Mouse (Mus musculus): ENCODE data around the gene Olfr49. TPM values are rescaled to one million over a fixed set of nuclear protein-coding genes. Genes with fewer than 3 reads are reported as not detected.

Olfr49 gene
- not detected for total RNA-seq (2021)
- long read RNA-seq: 0 reads

DNA sequence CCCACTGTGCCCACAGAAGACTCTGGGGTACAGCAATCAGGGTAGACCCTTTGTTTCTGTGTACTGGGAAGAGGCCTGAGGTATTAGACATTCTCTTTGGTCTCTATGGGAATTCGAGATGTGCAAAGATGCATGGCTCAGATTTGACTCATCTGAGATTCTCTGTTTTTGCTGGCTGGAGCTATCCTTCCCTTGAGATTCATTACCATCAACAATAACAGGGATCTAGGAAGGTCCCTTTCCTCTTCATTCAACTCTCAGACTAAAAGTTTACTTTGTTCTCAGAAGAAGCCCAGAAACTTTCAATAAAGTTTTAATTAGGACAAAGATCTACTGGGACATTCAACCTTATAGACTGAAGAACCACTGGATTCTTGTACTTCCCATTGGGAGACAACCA, at the start of gene Olfr49:
Olfr49 (minus strand) TSS at position 101 of the 400 bp plus-strand sequence.
- no peak for DNase-seq (ENCODE audit: low spot score in 2 of 2)

DNA sequence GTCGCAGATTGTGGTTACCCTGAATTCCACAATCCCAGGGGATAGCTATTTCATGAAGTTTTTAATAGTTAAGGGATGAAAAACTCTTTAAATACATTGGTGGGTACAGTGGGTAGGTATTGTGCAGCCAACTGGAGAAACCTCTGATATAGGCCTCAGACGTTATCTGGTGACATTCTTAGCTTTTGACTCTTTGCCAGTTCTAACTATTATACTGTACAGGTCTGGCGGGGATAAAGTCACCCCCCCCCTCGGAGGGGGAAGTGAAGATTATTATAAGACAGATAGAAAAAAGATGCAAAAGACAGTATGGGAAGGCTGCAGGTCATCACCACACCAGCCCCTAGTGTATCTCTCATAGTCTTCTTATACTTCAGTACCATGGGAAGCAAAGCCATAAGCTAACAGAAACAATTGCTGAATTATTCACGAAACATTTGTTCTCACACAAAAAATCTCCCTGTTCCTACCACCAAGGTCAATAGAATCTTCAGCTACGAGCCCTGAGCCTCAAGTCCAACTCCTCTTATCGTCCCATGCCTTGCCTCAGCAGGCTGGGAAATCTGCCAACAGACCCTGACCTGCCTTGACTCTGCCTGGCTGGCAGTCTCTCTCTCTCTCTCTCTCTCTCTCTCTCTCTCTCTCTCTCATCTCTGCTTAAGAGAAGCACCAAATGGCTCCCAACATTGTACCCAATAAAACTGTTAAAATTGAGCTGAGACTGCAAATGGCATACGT, 48.9 kb upstream of the Olfr49 start:
- no peak for DNase-seq (ENCODE audit: low spot score in 2 of 2)

DNA sequence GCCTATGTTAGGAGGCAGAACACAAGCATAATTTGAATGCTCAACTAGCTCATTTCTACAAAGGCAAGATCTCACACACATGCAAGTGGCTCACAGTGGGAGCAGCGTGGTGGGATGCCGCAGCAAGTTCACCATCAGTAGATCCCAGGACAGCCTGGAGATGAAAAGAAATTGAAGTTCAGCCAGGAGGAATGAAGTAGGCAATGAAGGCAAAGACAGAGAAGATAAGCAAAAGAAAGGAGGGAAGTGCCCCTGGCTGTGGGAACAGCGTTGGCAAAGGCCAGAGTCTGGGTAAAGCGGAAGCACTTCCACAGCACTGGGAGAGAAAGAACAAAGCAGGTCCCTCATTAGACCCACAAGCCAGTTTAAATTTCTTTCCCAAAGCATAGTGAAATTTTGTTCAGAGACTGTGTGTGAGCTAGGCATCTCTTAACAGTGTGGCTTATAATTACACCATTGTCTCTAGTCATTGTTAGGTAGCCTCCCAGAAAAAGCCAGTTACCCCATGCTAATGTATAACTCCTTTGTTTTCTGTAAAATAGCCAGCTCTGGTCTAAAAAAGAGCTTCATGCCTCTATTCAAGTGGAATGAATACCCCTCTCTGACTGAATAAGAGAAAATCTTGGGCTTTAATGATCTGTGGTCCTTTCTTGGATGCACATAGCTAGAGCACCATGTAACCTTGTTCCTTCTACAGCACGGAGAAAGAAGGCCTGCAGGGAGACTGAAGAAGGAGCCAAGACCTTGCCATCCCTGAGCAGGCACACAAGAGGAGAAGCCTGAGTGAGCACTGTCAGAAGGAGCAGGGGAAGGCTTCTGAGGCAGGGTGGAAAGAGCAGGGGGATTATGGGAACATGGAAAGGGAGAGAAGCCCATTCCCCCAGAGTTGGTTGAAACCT, 47.7 kb upstream of the Olfr49 start:
- no peak for DNase-seq (ENCODE audit: low spot score in 2 of 2)

DNA sequence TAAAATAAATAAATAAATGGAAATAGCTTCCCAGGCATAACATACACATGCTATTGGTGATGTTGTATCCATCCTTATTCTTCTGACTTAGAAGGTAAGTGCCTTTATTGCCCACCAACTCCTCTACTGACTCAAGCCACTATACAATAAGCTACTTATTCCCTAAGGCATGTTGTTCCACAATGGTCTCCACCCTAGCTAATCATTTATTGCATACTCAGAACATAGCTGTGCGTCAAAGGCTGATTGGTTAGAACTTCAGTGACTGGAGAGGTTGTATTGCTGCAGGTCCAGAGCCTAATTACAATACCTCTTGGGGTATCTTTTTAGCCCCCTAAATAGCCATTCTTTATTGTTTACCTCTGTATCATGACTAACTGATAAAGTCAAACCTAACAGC, 46.4 kb upstream of the Olfr49 start:
- no peak for DNase-seq (ENCODE audit: low spot score in 2 of 2)

DNA sequence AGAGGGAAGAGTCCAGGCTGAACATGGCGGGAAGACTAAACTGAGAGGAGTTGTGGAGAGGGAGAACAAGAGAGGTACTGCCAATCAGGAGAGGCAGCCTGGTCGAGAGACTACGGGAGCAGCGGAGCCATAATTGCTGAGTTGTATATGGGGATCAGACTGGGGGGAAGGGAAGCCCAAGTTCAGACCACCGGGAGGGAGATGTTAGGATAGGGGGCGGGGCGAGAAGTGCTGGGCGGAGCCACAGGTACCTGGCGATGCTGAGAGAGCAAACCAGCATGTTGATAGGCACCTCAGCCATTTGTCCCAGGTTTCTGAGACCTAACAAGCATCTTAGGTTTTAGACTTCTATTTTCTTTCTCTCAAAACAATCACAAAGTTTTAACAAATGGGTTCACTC, 44.5 kb upstream of the Olfr49 start:
- no peak for DNase-seq (ENCODE audit: low spot score in 2 of 2)

DNA sequence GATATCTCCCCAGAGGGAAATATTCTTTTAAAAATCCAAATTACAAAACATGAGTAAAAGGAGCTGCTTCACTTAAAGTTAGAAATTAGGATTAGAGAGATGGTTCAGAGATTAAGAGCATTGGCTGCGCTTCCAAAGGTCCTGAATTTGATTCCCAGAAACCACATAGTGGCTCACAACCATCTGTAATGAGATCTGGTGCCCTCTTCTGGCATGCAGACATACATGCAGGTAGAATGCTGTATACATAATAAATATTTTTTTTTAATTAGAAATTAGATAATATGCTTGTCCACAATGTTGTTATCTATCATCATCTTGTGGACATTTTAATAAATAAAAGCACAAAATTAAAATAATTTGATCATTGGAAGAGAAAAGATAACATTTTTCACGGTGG, 43.8 kb upstream of the Olfr49 start:
- DNase-seq (ENCODE audit: low spot score in 2 of 2): no peak

DNA sequence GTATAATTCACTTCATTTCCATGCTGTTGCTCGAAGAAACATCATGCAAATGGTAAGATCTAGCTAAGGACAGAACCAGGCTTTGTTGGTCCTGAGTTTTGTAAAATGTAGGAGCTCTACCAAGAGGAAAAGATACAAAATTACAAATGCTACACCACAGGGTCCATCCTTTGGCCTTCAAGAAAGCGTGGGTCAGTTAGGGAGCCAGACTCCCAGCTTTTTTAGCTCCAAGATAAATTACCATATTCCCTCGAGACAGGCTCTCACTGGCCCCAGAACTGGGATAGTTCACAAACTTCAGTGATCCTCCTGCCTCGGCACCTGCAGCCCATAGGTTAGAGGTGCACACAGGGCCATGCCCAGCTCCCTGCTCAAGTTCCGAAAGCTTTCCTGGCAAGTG, 39.7 kb upstream of the Olfr49 start:
- DNase-seq (ENCODE audit: low spot score in 2 of 2): no peak

DNA sequence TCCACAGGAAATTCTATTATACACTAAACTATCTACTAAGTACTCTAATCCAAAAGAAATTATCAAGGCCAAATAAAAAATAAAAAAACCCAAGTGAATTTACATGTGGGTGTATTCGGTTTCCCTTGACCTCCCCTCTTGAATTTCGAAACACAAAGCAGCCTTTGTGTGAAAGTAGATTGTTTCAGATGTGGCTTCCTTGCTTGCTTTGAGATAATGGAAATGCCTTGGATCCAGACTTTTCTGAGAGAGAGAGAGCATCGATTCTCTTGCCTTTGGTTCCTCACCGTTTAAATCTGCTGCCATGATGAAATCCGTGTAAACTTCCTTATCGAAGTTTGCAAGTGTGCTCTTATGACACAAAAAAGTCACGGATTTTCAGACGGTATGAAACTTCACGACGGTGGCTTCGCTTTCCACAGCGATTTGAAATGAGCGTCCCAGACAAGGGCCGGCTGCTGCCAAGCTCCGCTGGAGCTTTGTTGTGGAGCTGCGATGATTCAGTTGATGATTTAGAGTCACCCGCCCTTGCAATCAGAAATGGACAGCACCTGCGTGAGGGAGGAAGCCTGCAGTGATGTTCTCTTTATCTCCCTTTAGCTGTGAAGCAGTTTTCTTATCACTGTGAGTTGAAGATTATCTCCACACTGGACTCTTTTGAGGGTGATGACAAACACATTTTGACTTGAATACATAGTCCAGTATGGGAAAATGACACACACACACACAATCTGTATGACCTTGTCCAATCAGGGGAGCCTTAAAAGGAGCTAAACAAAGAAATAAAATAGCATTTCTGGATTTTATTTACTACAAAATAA, 37.0 kb upstream of the Olfr49 start:
- DNase-seq (ENCODE audit: low spot score in 2 of 2): no peak

DNA sequence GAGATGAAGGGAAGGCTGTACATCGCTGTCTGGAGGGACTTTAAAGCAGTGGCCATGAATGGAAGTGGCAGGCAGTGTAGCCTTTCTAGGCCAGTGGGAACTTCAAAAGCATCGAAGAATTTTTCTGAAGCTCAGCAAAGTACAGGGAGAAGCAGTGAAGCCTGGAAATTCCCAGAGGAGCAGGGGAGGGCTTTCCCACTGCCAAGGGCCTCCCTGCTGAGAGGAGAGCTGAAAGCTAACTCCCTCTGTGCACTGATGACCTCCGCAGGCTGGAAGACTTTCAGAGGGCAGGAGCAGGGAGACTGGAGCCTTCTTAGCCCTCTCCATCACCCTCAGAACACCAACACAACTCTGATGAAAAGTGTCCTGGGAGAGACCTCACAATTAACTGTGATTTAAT, 27.0 kb upstream of the Olfr49 start:
- no peak for DNase-seq (ENCODE audit: low spot score in 2 of 2)

DNA sequence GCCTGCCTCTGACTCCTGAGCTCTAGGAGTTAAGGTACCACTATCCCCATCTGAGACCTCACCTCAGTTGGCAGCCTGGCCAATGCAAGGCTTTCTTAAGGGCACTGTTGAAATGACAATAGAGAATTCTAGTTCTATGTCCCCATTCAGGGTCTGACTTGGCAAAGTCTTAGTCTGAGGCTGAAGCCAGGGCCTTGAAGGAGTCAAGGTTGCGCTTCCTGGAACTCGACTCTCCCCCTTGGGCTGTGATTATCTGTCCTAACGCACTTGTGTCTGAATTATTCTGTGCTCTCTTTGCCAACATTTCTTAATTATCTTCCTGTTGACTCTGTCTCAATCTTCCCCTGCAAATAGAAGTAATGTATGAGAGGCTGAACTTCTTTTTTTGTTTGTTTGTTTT, 15.9 kb upstream of the Olfr49 start:
- DNase-seq (ENCODE audit: low spot score in 2 of 2): no peak

DNA sequence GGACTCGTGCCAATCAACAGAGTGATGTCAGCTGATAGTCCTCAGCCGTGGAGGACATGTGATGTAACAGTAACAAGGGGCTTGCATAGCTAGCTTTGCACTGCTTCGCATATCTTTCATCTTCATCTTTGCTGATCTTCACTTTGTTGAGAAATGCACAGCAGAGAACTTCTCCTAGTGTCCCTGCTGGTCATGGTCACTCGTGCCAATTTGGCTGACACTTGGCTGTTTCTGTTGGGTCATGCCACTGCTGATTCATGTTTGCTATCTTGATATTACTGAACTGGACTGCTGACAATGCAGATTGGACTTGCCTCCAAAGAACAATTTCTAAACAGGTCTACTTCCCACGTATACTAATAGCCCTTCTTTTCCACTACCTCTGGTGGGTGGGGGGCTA, 15.4 kb upstream of the Olfr49 start:
- no peak for DNase-seq (ENCODE audit: low spot score in 2 of 2)

DNA sequence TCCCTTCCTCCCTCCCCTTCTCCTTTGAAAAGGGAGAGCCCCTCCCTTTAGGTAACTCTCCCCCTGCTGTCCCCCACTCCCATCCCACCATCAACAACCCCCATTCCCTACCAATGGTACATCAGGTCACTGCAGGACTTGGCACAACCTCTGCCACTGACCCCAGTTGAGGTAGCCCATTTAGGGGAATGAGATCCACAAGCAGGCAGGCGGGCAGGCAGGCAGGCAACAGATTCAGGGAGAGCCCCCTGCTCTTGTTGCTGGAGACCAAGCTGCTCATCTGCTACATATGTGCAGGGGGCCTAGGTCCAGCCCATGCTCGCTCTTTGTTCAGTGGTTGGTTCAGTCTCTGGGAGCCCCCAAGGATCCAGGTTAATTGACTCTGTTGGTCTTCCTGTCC, 8.3 kb downstream of the Olfr49 start:
- no peak for DNase-seq (ENCODE audit: low spot score in 2 of 2)

DNA sequence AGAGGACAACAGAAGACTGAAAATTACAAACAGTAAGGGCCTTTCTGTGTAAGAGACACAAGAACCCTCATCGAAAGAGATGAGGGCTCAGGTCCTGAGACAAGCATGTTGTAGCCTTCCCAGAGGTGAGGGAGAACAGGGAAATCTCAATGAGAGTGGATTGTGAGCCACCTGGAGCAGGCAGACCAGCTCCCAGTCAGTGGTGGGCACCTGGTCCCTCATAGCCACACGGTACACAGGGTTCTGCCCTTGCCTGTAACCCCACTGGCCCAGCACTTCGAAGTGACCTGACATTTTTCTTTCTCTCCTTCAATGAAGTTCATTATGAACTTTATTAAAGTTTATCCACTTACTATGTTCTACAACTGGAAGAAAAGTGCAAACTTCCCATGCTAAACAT, 12.0 kb downstream of the Olfr49 start:
- DNase-seq (ENCODE audit: low spot score in 2 of 2): no peak

DNA sequence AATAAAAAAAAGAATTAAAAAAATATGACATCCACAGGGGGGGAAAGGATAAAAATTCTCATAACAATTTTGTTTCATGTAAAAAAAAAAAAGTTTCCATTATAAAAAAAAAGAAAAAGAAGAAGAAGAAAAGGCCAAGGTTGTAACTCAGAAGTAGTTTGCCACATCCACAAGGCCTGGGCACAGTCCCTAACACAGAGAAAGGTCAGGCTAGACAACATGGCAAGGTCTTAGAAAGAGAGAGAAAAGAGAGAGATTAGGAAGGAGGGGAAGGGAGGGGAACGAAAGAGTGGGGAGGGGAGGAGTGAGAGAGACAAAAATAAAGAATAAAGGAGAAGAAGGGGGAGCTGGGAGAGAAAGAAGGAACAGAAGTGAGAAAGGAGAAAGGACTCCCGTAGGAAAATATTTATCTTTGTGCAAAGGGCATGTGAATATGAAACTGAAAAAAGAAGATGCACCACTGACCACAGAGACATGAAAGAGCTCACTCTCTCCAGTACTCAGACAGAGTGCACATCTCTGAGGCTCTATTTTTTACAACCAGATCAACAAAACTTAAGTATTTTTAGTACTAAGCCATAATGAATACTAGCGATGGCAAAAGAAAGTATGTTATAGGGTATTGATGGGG, 12.6 kb downstream of the Olfr49 start:
- no peak for DNase-seq (ENCODE audit: low spot score in 2 of 2)

DNA sequence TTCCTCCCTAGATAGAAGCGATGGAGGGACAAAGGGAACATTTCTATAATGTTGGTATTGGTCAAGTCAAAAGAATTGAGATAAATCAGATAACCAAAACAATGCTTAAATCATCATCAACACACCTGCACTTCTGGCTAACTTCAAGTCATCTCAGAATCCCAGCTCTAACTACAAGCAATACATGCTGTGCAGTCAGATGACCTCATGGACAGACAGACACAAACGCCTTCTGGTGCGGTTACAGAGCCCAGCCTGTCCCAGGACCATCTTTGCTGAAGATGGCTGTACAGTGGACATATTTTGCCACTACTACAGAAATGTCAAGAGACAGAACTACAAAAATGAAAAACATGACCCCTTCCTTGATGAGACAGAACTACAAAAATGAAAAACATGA, 14.3 kb downstream of the Olfr49 start:
- no peak for DNase-seq (ENCODE audit: low spot score in 2 of 2)

DNA sequence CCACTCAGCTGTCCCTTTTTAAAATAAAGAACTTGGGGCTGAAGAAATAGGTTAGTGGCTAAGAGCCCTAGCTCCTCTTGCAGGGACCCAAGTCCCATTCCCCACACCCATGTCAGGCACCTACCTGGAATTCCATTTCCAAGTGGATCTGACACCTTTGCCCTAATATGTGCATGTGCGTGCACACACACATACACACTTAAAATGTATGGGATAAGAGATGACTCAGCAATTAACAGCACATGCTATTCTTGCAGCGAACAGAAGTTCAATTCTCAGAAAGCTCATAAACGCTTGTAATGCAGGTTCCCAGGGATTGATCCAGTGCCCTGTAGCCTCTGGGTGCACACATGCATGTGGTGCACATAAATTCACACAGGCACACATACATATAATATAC, 15.2 kb downstream of the Olfr49 start:
- DNase-seq (ENCODE audit: low spot score in 2 of 2): no peak

DNA sequence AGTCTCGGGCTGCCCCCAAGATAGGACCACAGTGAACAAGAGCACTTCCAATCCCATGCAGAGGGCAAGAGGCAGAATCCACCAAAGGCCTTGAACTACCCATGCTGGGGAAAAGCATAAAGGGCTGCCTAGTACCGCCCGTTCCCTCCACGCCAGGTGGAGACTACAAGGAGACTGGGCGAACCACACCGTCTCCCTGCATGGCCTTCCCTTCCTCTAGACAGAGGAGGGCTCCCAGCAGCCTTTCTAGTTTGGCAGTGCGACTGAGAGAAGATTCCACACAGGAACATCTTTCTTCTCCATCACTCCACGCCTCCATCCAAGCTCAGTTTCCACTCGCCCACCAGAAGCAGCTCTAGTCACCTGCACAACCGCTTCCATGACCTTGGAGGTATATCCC, 16.8 kb downstream of the Olfr49 start:
- DNase-seq (ENCODE audit: low spot score in 2 of 2): no peak

DNA sequence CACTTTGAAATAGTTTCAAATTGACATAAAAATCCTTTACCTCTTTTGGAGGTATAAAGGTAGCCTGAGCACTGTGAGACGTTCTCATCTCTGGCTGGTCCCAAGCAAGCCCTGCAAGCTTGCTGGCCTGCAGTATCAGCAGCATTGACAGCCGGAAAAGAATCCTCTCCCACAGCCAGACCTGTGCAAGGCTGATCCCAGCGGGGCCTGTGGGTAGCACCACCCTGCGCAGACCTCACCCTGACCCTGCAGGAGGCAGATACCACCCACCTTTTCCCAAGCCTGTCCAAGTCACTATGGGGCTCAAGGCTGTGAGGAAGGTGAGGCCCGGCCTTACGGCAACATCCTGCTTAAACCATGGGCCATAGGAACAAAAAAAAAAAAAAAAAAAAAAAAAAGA, 18.8 kb downstream of the Olfr49 start:
- no peak for DNase-seq (ENCODE audit: low spot score in 2 of 2)

DNA sequence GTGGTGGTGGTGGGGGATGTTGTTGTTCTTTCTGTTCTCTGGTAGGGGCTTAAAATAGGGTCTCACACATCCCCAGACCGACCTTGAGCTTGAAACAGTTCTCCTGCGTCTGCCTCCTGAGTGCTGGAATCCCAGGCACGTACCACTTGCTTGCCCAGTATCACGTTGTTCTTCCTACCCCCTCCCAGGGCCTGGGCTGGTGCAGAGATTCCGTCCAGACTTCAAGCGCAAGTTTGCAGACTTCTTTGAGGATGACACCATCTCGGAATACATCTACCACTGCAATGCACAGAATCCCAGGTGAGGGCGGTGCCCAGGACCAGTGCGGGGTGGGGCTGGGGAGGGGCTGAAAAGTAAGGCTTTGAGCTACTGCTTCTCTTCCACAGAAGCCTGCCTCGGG, 19.6 kb downstream of the Olfr49 start:
- no peak for DNase-seq (ENCODE audit: low spot score in 2 of 2)

DNA sequence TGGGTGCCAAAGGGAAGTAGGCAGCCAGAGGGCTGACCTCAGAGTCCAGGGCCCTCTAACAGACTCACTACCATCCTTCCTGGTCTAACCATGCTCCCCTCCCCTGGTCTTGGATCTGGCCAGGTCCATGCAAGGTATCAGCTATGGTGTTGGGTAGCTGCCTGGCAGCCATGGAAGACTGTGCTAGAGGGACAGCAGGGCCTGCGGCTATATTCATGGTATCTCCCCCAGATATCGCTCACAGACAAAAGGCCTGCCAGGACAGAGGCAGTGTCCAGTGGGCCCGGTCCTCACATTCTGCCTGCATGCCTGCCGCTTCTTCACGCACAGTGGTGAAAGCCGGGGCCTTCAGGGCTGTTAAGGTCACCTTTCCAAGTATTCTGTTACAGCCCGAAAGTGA, 20.5 kb downstream of the Olfr49 start:
- no peak for DNase-seq (ENCODE audit: low spot score in 2 of 2)

DNA sequence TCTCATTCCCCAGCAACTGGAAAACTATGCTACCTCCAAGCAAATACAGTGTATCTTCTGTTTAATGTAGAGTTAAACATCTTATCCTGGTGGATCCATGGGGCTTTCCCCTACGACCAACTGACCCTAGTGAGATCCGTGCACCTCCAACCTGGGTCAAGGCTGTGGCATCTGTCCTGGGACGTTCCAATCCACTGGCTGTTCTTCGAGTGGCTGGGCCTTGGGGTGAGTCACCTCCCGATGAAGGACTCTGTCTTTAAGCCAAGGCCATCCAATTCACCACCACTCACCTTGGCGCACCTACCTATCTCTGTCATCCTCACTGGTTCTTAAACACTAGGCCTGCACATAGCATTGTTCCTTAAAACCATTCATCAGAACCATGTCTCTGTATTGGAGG, 21.6 kb downstream of the Olfr49 start:
- no peak for DNase-seq (ENCODE audit: low spot score in 2 of 2)
